Mouse (Mus musculus): ENCODE measurements at regions not wholly inside any gene's neighbourhood (a gene's known extent, or its start where the extent isn't known, plus 50 kb on each side); places are given as distances from the start of the nearest gene placed in this dataset.

- Histone ChIP-seq H3K9me3 (replicated peaks) (no peaks in the 10 kb centered on the region), H3K4me3 (no peak overlapping the region), H3K27ac (ENCODE audit: poor library complexity, severe bottlenecking) (no peak overlapping the region), H3K4me2 (no peak overlapping the region), H3K9ac (no peak overlapping the region), H3K4me1 (replicated peaks) (peaks cover 27% of the 10 kb centered on the region), H3K27me3 (replicated peaks) (no peaks in the 10 kb centered on the region), H3K36me3 (no peaks in the 10 kb centered on the region)
- ATAC-seq (ENCODE audit: insufficient number of reproducible peaks, low FRiP score) = no peak
- 34% methylated on average over 4 of the region's 4 CpGs for WGBS
Measured at GRCm38 (mm10) chr3:21819030-21819429, 257.4 kb upstream of the Tbl1xr1 start.

- H3K27me3 ChIP-seq (replicated peaks) = no peaks in the 10 kb centered on the region
- 0 out of 2 replicates have a peak, but pooled peaks have one; percentile 33 for ATAC-seq (ENCODE audit: insufficient number of reproducible peaks, low FRiP score)
- no peak overlapping the region for H3K4me3 ChIP-seq
- H3K4me1 ChIP-seq (replicated peaks) = peaks cover 29% of the 10 kb centered on the region
- H3K9me3 ChIP-seq (replicated peaks) = no peaks in the 10 kb centered on the region
- WGBS = 33% methylated on average over 3 of the region's 3 CpGs
- no peaks in the 10 kb centered on the region for H3K36me3 ChIP-seq
- no peak overlapping the region for H3K4me2 ChIP-seq
- H3K9ac ChIP-seq = no peak overlapping the region
- H3K27ac ChIP-seq (ENCODE audit: poor library complexity, severe bottlenecking) = 0 out of 2 replicates have a peak overlapping the region, but pooled peaks have one; percentile 14
Measured at GRCm38 (mm10) chr3:21820051-21820598, 256.3 kb upstream of the Tbl1xr1 start.

- H3K9ac ChIP-seq = no peak overlapping the region
- H3K36me3 ChIP-seq = no peaks in the 10 kb centered on the region
- no peak for ATAC-seq (ENCODE audit: insufficient number of reproducible peaks, low FRiP score)
- 86% methylated on average over 4 of the region's 4 CpGs for WGBS
- no peaks in the 10 kb centered on the region for H3K9me3 ChIP-seq (replicated peaks)
- H3K27me3 ChIP-seq (replicated peaks) = no peaks in the 10 kb centered on the region
- no peak overlapping the region for H3K4me2 ChIP-seq
- no peak overlapping the region for H3K4me3 ChIP-seq
- peaks cover 29% of the 10 kb centered on the region for H3K4me1 ChIP-seq (replicated peaks)
- no peak overlapping the region for H3K27ac ChIP-seq (ENCODE audit: poor library complexity, severe bottlenecking)
Measured at GRCm38 (mm10) chr3:21822675-21823074, 253.8 kb upstream of the Tbl1xr1 start.

- Histone ChIP-seq H3K27me3 (replicated peaks) (no peaks in the 10 kb centered on the region), H3K4me3 (no peak overlapping the region), H3K4me1 (replicated peaks) (peaks cover 29% of the 10 kb centered on the region), H3K9ac (no peak overlapping the region), H3K9me3 (replicated peaks) (no peaks in the 10 kb centered on the region), H3K36me3 (no peaks in the 10 kb centered on the region), H3K27ac (ENCODE audit: poor library complexity, severe bottlenecking) (no peak overlapping the region), H3K4me2 (no peak overlapping the region)
- ATAC-seq (ENCODE audit: insufficient number of reproducible peaks, low FRiP score) = no peak
- 70% methylated on average over 4 of the region's 4 CpGs for WGBS
Measured at GRCm38 (mm10) chr3:21823331-21823730, 253.1 kb upstream of the Tbl1xr1 start.

- Histone ChIP-seq H3K4me3 (no peak overlapping the region), H3K27me3 (replicated peaks) (no peaks in the 10 kb centered on the region), H3K9me3 (replicated peaks) (no peaks in the 10 kb centered on the region), H3K9ac (no peak overlapping the region), H3K4me2 (no peak overlapping the region), H3K36me3 (no peaks in the 10 kb centered on the region), H3K4me1 (replicated peaks) (peaks cover 25% of the 10 kb centered on the region), H3K27ac (ENCODE audit: poor library complexity, severe bottlenecking) (no peak overlapping the region)
- 56% methylated on average over 8 of the region's 8 CpGs for WGBS
- no peak for ATAC-seq (ENCODE audit: insufficient number of reproducible peaks, low FRiP score)
Measured at GRCm38 (mm10) chr3:21824101-21824880, 252.2 kb upstream of the Tbl1xr1 start.

- no peak for ATAC-seq (ENCODE audit: insufficient number of reproducible peaks, low FRiP score)
- WGBS = 81% methylated on average over 5 of the region's 5 CpGs
- Histone ChIP-seq H3K9me3 (replicated peaks) (no peaks in the 10 kb centered on the region), H3K4me1 (replicated peaks) (peaks cover 19% of the 10 kb centered on the region), H3K9ac (no peak overlapping the region), H3K27ac (ENCODE audit: poor library complexity, severe bottlenecking) (no peak overlapping the region), H3K27me3 (replicated peaks) (no peaks in the 10 kb centered on the region), H3K36me3 (no peaks in the 10 kb centered on the region), H3K4me2 (no peak overlapping the region), H3K4me3 (no peak overlapping the region)
Measured at GRCm38 (mm10) chr3:21824913-21825610, 251.4 kb upstream of the Tbl1xr1 start.

GRCm38 (mm10) chr3:21827656-21828055, 248.8 kb upstream of the Tbl1xr1 start:
- Histone ChIP-seq H3K4me2 (no peak overlapping the region), H3K4me3 (no peak overlapping the region), H3K36me3 (no peaks in the 10 kb centered on the region), H3K27me3 (replicated peaks) (no peaks in the 10 kb centered on the region), H3K4me1 (replicated peaks) (peaks cover 5% of the 10 kb centered on the region; the same call in 1 of the 2 replicates), H3K27ac (ENCODE audit: poor library complexity, severe bottlenecking) (no peak overlapping the region), H3K9me3 (replicated peaks) (no peaks in the 10 kb centered on the region), H3K9ac (no peak overlapping the region)
- no peak for ATAC-seq (ENCODE audit: insufficient number of reproducible peaks, low FRiP score)

GRCm38 (mm10) chr3:21833111-21833510, 243.3 kb upstream of the Tbl1xr1 start:
- H3K4me3 ChIP-seq = no peak overlapping the region
- 90% methylated on average over 12 of the region's 12 CpGs for WGBS
- H3K4me2 ChIP-seq = no peak overlapping the region
- no peak overlapping the region for H3K9ac ChIP-seq
- H3K27me3 ChIP-seq (replicated peaks) = no peaks in the 10 kb centered on the region
- no peaks in the 10 kb centered on the region for H3K36me3 ChIP-seq
- no peaks in the 10 kb centered on the region for H3K9me3 ChIP-seq (replicated peaks)
- no peak for ATAC-seq (ENCODE audit: insufficient number of reproducible peaks, low FRiP score)
- H3K27ac ChIP-seq (ENCODE audit: poor library complexity, severe bottlenecking) = no peak overlapping the region
- H3K4me1 ChIP-seq (replicated peaks) = peaks cover 10% of the 10 kb centered on the region

- no peak overlapping the region for H3K4me2 ChIP-seq
- no peak overlapping the region for H3K27ac ChIP-seq (ENCODE audit: poor library complexity, severe bottlenecking)
- H3K36me3 ChIP-seq = no peaks in the 10 kb centered on the region
- ATAC-seq (ENCODE audit: insufficient number of reproducible peaks, low FRiP score) = no peak
- H3K27me3 ChIP-seq (replicated peaks) = no peaks in the 10 kb centered on the region
- H3K4me1 ChIP-seq (replicated peaks) = peaks cover 11% of the 10 kb centered on the region
- no peak overlapping the region for H3K4me3 ChIP-seq
- no peaks in the 10 kb centered on the region for H3K9me3 ChIP-seq (replicated peaks)
- H3K9ac ChIP-seq = no peak overlapping the region
- 73% methylated on average over 1 of the region's 1 CpGs for whole genome bisulfite sequencing
Measured at GRCm38 (mm10) chr3:21835526-21835925, 240.9 kb upstream of the Tbl1xr1 start.

- ATAC-seq (ENCODE audit: insufficient number of reproducible peaks, low FRiP score) = no peak
- no peak overlapping the region for H3K4me3 ChIP-seq
- 36% methylated on average over 4 of the region's 4 CpGs for WGBS
- peaks cover 17% of the 10 kb centered on the region for H3K4me1 ChIP-seq (replicated peaks)
- no peak overlapping the region for H3K4me2 ChIP-seq
- H3K27me3 ChIP-seq (replicated peaks) = no peaks in the 10 kb centered on the region
- H3K9me3 ChIP-seq (replicated peaks) = no peaks in the 10 kb centered on the region
- H3K36me3 ChIP-seq = no peaks in the 10 kb centered on the region
- H3K9ac ChIP-seq = no peak overlapping the region
- H3K27ac ChIP-seq (ENCODE audit: poor library complexity, severe bottlenecking) = no peak overlapping the region
Measured at GRCm38 (mm10) chr3:21837297-21837946, 239.0 kb upstream of the Tbl1xr1 start.
